Mouse (Mus musculus) ES-E14 (cell line): Measurements from ENCODE around the gene Slc9a3. TPM values are rescaled to one million over a fixed set of nuclear protein-coding genes. Genes with fewer than 3 reads are reported as not detected.
A peak's percentile ranks its signal among the peaks of the same experiment; 100 is the strongest.

Experiments used
- DNase-seq: peaks from one replicate; pipeline ENCODE4 v3.0.0-alpha.2; 2013; ENCODE audit warnings: low read depth, low spot score
- H3K27ac ChIP-seq: 2 replicates; pipeline ENCODE4 v1.5.1; 2012; ENCODE audit warnings: low read depth, mild to moderate bottlenecking, low read length, moderate library complexity, mixed read lengths; ENCODE audit not compliant: poor library complexity, insufficient read depth, severe bottlenecking
- H3K36me3 ChIP-seq: 2 replicates; pipeline ENCODE4 v1.6.1; 2012; ENCODE audit warnings: mild to moderate bottlenecking, low read length, moderate library complexity, mixed read lengths; ENCODE audit not compliant: control insufficient read depth, poor library complexity, insufficient read depth, severe bottlenecking
- H3K4me1 ChIP-seq, 2 experiments: fragments of 150-350 bp in 1 of 2; sonication (generic) in 1 of 2; 2 replicates each; pipeline ENCODE4 v1.6.1; 2012; ENCODE audit warnings: low read length in 2 of 2, mild to moderate bottlenecking in 1 of 2, mixed read lengths in 1 of 2; ENCODE audit not compliant: control insufficient read depth in 2 of 2, insufficient read depth in 2 of 2, poor library complexity in 1 of 2
- H3K4me3 ChIP-seq, 2 experiments: fragments of 150-350 bp in 1 of 2; sonication (generic) in 1 of 2; 2 replicates each; pipeline ENCODE4 v1.5.1; 2012; ENCODE audit warnings: low read length in 2 of 2, low read depth in 1 of 2, mild to moderate bottlenecking in 1 of 2, mixed read lengths in 1 of 2; ENCODE audit not compliant: insufficient read depth in 1 of 2, poor library complexity in 1 of 2, severe bottlenecking in 1 of 2
- H3K9ac ChIP-seq: 2 replicates; pipeline ENCODE4 v1.6.1; 2012; ENCODE audit warnings: low read depth, mild to moderate bottlenecking, low read length, mixed read lengths; ENCODE audit not compliant: poor library complexity, insufficient read depth, severe bottlenecking
- H3K9me3 ChIP-seq: fragments of 150-350 bp; sonication (generic); 2 replicates; pipeline ENCODE4 v1.6.1; 2012; ENCODE audit warnings: low read depth, mild to moderate bottlenecking, low read length; ENCODE audit not compliant: control insufficient read depth, insufficient read depth
- CHD2 ChIP-seq: IDR thresholded peaks from 2 replicates; pipeline ENCODE4 v1.6.1; 2014; ENCODE audit warnings: mild to moderate bottlenecking, low read depth, low read length, inconsistent platforms
- HCFC1 ChIP-seq: IDR thresholded peaks from 2 replicates; pipeline ENCODE4 v1.6.1; 2012; ENCODE audit warnings: low read length, inconsistent platforms, borderline replicate concordance; ENCODE audit not compliant: insufficient read depth
- MAFK ChIP-seq: IDR thresholded peaks from 2 replicates; pipeline ENCODE4 v1.6.1; 2014; ENCODE audit warnings: mild to moderate bottlenecking, low read depth, low read length, inconsistent platforms; ENCODE audit not compliant: insufficient read depth
- ZC3H11A ChIP-seq: IDR thresholded peaks from 2 replicates; pipeline ENCODE4 v1.6.1; 2012; ENCODE audit warnings: low read depth, mild to moderate bottlenecking, inconsistent platforms, low read length, borderline replicate concordance
- ZNF384 ChIP-seq: IDR thresholded peaks from 2 replicates; pipeline ENCODE4 v1.6.1; 2012; ENCODE audit warnings: low read depth, low read length, inconsistent platforms
- in situ Hi-C, 2 experiments: fragments of 600-800 bp; cut with MboI; formaldehyde crosslinking; loops; one replicate each; pipeline ENCODE4 v1.15.1; 2025; ENCODE audit warnings: low sequenced_read_pairs in 2 of 2, inconsistent platforms in 1 of 2; ENCODE audit not compliant: unreplicated experiment in 2 of 2
- total RNA-seq: library from RNA; depleted of rRNA; stranded (reverse); fragments of 300-350 nt; gene quantifications from 2 replicates; pipeline ENCODE4 v1.2.3, GENCODE M21; 2012

Slc9a3 gene
- total RNA-seq, 1 experiment, result not detected

- peak; percentile 30 for DNase-seq
- Histone ChIP-seq H3K9ac (no peak overlapping the region), H3K4me3 (peak overlapping the region; percentile 38; a peak in 2 of 4 replicates), H3K9me3 (no peaks in the 10 kb centered on the region), H3K27ac (no peak overlapping the region), H3K36me3 (no peaks in the 10 kb centered on the region), H3K4me1 (peaks cover 0 to 3% of the 10 kb centered on the region in 2 experiments; a peak in 1 of 4 replicates)
- in situ Hi-C loops, result no loop called here
- TF ChIP-seq CHD2 (no peak), ZNF384 (no peak), HCFC1 (no peak), MAFK (no peak), ZC3H11A (no peak)
These were observed 45.2 kb downstream of the Slc9a3 start for GRCm38 (mm10) chr13:74166348-74167056.

GRCm38 (mm10) chr13:74167057-74167413, 45.8 kb downstream of the Slc9a3 start:
- in situ Hi-C loops, result no loop called here
- Histone ChIP-seq H3K27ac (no peak overlapping the region), H3K4me1 (peaks cover 0 to 3% of the 10 kb centered on the region in 2 experiments; a peak in 1 of 4 replicates), H3K9ac (0 out of 2 replicates have a peak overlapping the region, but pooled peaks have one; percentile 7), H3K9me3 (no peaks in the 10 kb centered on the region), H3K36me3 (no peaks in the 10 kb centered on the region), H3K4me3 (peak overlapping the region; percentile 38; a peak in 2 of 4 replicates)
- no peak for TF ChIP-seq CHD2
- TF ChIP-seq ZC3H11A, result no peak
- TF ChIP-seq MAFK, result no peak
- TF ChIP-seq ZNF384, result no peak
- no peak for TF ChIP-seq HCFC1
- DNase-seq, result no peak

GRCm38 (mm10) chr13:74167492-74167891, 46.2 kb downstream of the Slc9a3 start:
- no peak overlapping the region for H3K9ac ChIP-seq
- no peaks in the 10 kb centered on the region for H3K9me3 ChIP-seq
- in situ Hi-C loops, result no loop called here
- peaks cover 0 to 3% of the 10 kb centered on the region in 2 experiments; a peak in 1 of 4 replicates for H3K4me1 ChIP-seq
- no peak overlapping the region for H3K4me3 ChIP-seq
- TF ChIP-seq CHD2 (no peak), HCFC1 (no peak), ZNF384 (no peak), ZC3H11A (no peak), MAFK (no peak)
- no peak overlapping the region for H3K27ac ChIP-seq
- DNase-seq, result no peak
- H3K36me3 ChIP-seq, result no peaks in the 10 kb centered on the region

GRCm38 (mm10) chr13:74169446-74170164, 48.3 kb downstream of the Slc9a3 start:
- Histone ChIP-seq H3K36me3 (peaks cover 4% of the 10 kb centered on the region), H3K4me3 (no peak overlapping the region), H3K4me1 (peaks cover 0 to 3% of the 10 kb centered on the region in 2 experiments; a peak in 1 of 4 replicates), H3K27ac (no peak overlapping the region), H3K9me3 (no peaks in the 10 kb centered on the region), H3K9ac (no peak overlapping the region)
- in situ Hi-C loops, result no loop called here
- no peak for DNase-seq
- TF ChIP-seq MAFK (no peak), ZNF384 (no peak), CHD2 (no peak), HCFC1 (no peak), ZC3H11A (no peak)
